Mouse (Mus musculus) heart, embryonic 15.5 days (tissue): Measurements from ENCODE around the gene Ptpn14. TPM values are rescaled to one million over a fixed set of nuclear protein-coding genes. Genes with fewer than 3 reads are reported as not detected.
"Not testable (repeated sequence)": the region's sequence is repeated elsewhere in the genome, so short reads cannot be mapped to it uniquely, and the experiment has no call there.

Experiments
- ATAC-seq: fragments of 200-750 bp; cut with Nextera tagmentation; replicated peaks from 2 replicates; pipeline ENCODE4 v1.8.0; 2017; ENCODE audit warnings: low read depth, moderate TSS enrichment; ENCODE audit not compliant: insufficient number of reproducible peaks, insufficient read depth, low FRiP score
- H3K27ac ChIP-seq: fragments of 300-500 bp; sonication (generic); 2 replicates; pipeline ENCODE4 v1.5.1; 2015; ENCODE audit warnings: mild to moderate bottlenecking, inconsistent platforms
- H3K27me3 ChIP-seq: fragments of 300-500 bp; sonication (generic); 2 replicates; pipeline ENCODE4 v1.6.1; 2015; ENCODE audit warnings: inconsistent platforms
- H3K36me3 ChIP-seq: fragments of 300-500 bp; sonication (generic); 2 replicates; pipeline ENCODE4 v1.6.1; 2015; ENCODE audit warnings: mild to moderate bottlenecking, inconsistent platforms
- H3K4me1 ChIP-seq: fragments of 300-500 bp; sonication (generic); replicated peaks from 2 replicates; pipeline ENCODE4 v1.6.1; 2015; ENCODE audit warnings: inconsistent platforms
- H3K4me2 ChIP-seq: fragments of 300-500 bp; sonication (generic); 2 replicates; pipeline ENCODE4 v1.6.1; 2015; ENCODE audit warnings: inconsistent platforms, mild to moderate bottlenecking, moderate library complexity
- H3K4me3 ChIP-seq: fragments of 300-500 bp; sonication (generic); 2 replicates; pipeline ENCODE4 v1.5.1; 2015; ENCODE audit warnings: mild to moderate bottlenecking, inconsistent platforms
- H3K9ac ChIP-seq: fragments of 300-500 bp; sonication (generic); 2 replicates; pipeline ENCODE4 v1.6.1; 2015; ENCODE audit warnings: mild to moderate bottlenecking, inconsistent platforms
- H3K9me3 ChIP-seq: fragments of 300-500 bp; sonication (generic); replicated peaks from 2 replicates; pipeline ENCODE4 v1.6.1; 2016; ENCODE audit warnings: inconsistent platforms
- WGBS: fragments of 180-500 bp; shearing (Covaris S2); methylation state at CpG from one replicate; pipeline ENCODE4 v1.1.7; 2015; ENCODE audit warnings: mixed read lengths; 5-methylcytosine and 5-hydroxymethylcytosine counted together
- polyA plus RNA-seq: library from polyadenylated mRNA; unstranded; fragments of >200 nt; fragmentation: Nextera tagmentation; extraction: Ambion mirVana; gene quantifications from 2 replicates; pipeline ENCODE4 v1.2.1, GENCODE M21; 2015

Ptpn14 gene
- polyA plus RNA-seq: 7.0 and 10.2 TPM in 2 replicates

GRCm38 (mm10) chr1:189727884-189728783 lies at the start of gene Ptpn14:
Gene Ptpn14, plus strand, starts transcription at chr1:189728268.
- peak; percentile 95 for ATAC-seq
- H3K9ac ChIP-seq: peak within 1 kb of the TSS; percentile 83
- H3K9me3 ChIP-seq: no peaks in the 10 kb centered on the region
- H3K4me3 ChIP-seq: peak within 1 kb of the TSS; percentile 82
- H3K27ac ChIP-seq: peak within 1 kb of the TSS; percentile 98
- H3K4me2 ChIP-seq: peak within 1 kb of the TSS; percentile 88
- no peaks in the 10 kb centered on the region for H3K36me3 ChIP-seq
- peaks cover 39% of the 10 kb centered on the region for H3K4me1 ChIP-seq
- WGBS: under 1% methylated on average over 87 of the region's 98 CpGs
- no peaks in the 10 kb centered on the region for H3K27me3 ChIP-seq

GRCm38 (mm10) chr1:189679555-189679954 lies 48.5 kb upstream of the Ptpn14 start:
- Histone ChIP-seq H3K4me3 (no peak overlapping the region), H3K4me1 (no peaks in the 10 kb centered on the region), H3K36me3 (peaks cover 72% of the 10 kb centered on the region), H3K27me3 (no peaks in the 10 kb centered on the region), H3K4me2 (no peak overlapping the region), H3K9ac (no peak overlapping the region), H3K27ac (no peak overlapping the region), H3K9me3 (no peaks in the 10 kb centered on the region)
- ATAC-seq: no peak
- WGBS: 88% methylated on average over 3 of the region's 3 CpGs

- no peak overlapping the region for H3K27ac ChIP-seq
- peaks cover 34% of the 10 kb centered on the region for H3K4me1 ChIP-seq
- H3K9me3 ChIP-seq: no peaks in the 10 kb centered on the region
- H3K36me3 ChIP-seq: peaks cover 49% of the 10 kb centered on the region
- WGBS: 93% methylated on average over 9 of the region's 9 CpGs
- H3K9ac ChIP-seq: no peak overlapping the region
- no peak for ATAC-seq
- no peak overlapping the region for H3K4me3 ChIP-seq
- no peak overlapping the region for H3K4me2 ChIP-seq
- H3K27me3 ChIP-seq: no peaks in the 10 kb centered on the region
Measured at GRCm38 (mm10) chr1:189684786-189685415, 43.2 kb upstream of the Ptpn14 start.

- no peaks in the 10 kb centered on the region for H3K9me3 ChIP-seq
- peak overlapping the region; percentile 53 for H3K4me2 ChIP-seq
- ATAC-seq: no peak
- H3K27ac ChIP-seq: no peak overlapping the region
- no peaks in the 10 kb centered on the region for H3K27me3 ChIP-seq
- H3K4me3 ChIP-seq: peak overlapping the region; percentile 36
- H3K9ac ChIP-seq: no peak overlapping the region
- peaks cover 34% of the 10 kb centered on the region for H3K4me1 ChIP-seq
- peaks cover 39% of the 10 kb centered on the region for H3K36me3 ChIP-seq
- 67% methylated on average over 6 of the region's 6 CpGs for WGBS
Measured at GRCm38 (mm10) chr1:189686025-189686424, 42.0 kb upstream of the Ptpn14 start.

GRCm38 (mm10) chr1:189687654-189688387 lies 40.2 kb upstream of the Ptpn14 start, which contains the start of gene Cenpf:
Gene Cenpf, minus strand, starts transcription at chr1:189688086.
- Histone ChIP-seq H3K9me3 (no peaks in the 10 kb centered on the region), H3K9ac (peak within 1 kb of the TSS; percentile 71), H3K27ac (peak within 1 kb of the TSS; percentile 74), H3K36me3 (peaks cover 24% of the 10 kb centered on the region), H3K4me2 (peak within 1 kb of the TSS; percentile 88), H3K27me3 (no peaks in the 10 kb centered on the region), H3K4me3 (peak within 1 kb of the TSS; percentile 86), H3K4me1 (peaks cover 34% of the 10 kb centered on the region)
- peak; percentile 99 for ATAC-seq
- WGBS: under 1% methylated on average over 55 of the region's 55 CpGs

- H3K36me3 ChIP-seq: peaks cover 18% of the 10 kb centered on the region
- ATAC-seq: no peak; the same call in 1 of the 2 replicates
- peaks cover 34% of the 10 kb centered on the region for H3K4me1 ChIP-seq
- peak overlapping the region; percentile 88 for H3K4me2 ChIP-seq
- H3K27me3 ChIP-seq: no peaks in the 10 kb centered on the region
- peak overlapping the region; percentile 59 for H3K9ac ChIP-seq
- H3K9me3 ChIP-seq: no peaks in the 10 kb centered on the region
- peak overlapping the region; percentile 86 for H3K4me3 ChIP-seq
- H3K27ac ChIP-seq: peak overlapping the region; percentile 74
- under 1% methylated on average over 15 of the region's 15 CpGs for WGBS
Measured at GRCm38 (mm10) chr1:189688388-189688750, 39.7 kb upstream of the Ptpn14 start.

- Histone ChIP-seq H3K4me1 (peaks cover 34% of the 10 kb centered on the region), H3K4me3 (peak overlapping the region; percentile 86), H3K9me3 (no peaks in the 10 kb centered on the region; the same call in 1 of the 2 replicates), H3K27me3 (no peaks in the 10 kb centered on the region), H3K27ac (peak overlapping the region; percentile 74), H3K9ac (peak overlapping the region; percentile 59), H3K4me2 (peak overlapping the region; percentile 88), H3K36me3 (peaks cover 10% of the 10 kb centered on the region; the same call in 1 of the 2 replicates)
- ATAC-seq: no peak
- 32% methylated on average over 4 of the region's 4 CpGs for WGBS
Measured at GRCm38 (mm10) chr1:189689050-189689833, 38.8 kb upstream of the Ptpn14 start.

GRCm38 (mm10) chr1:189692442-189692841 lies 35.6 kb upstream of the Ptpn14 start:
- peaks cover 26% of the 10 kb centered on the region for H3K4me1 ChIP-seq
- not testable (repeated sequence) for H3K4me3 ChIP-seq, ATAC-seq, H3K4me2 ChIP-seq, H3K9ac ChIP-seq, H3K9me3 ChIP-seq, H3K27ac ChIP-seq, H3K27me3 ChIP-seq, H3K36me3 ChIP-seq
- 51% methylated on average over 3 of the region's 3 CpGs for WGBS

- Histone ChIP-seq H3K36me3 (no peaks in the 10 kb centered on the region), H3K4me2 (no peak overlapping the region), H3K4me3 (no peak overlapping the region), H3K4me1 (peaks cover 20% of the 10 kb centered on the region), H3K27ac (no peak overlapping the region), H3K9me3 (no peaks in the 10 kb centered on the region; the same call in 1 of the 2 replicates), H3K9ac (no peak overlapping the region), H3K27me3 (no peaks in the 10 kb centered on the region)
- 80% methylated on average over 2 of the region's 2 CpGs for whole genome bisulfite sequencing
- ATAC-seq: no peak
Measured at GRCm38 (mm10) chr1:189694391-189694790, 33.7 kb upstream of the Ptpn14 start.

- H3K4me1 ChIP-seq: peaks cover 17% of the 10 kb centered on the region
- H3K36me3 ChIP-seq: no peaks in the 10 kb centered on the region
- no peak overlapping the region for H3K9ac ChIP-seq
- H3K27ac ChIP-seq: peak overlapping the region; percentile 33; the same call in 1 of the 2 replicates
- no peak overlapping the region for H3K4me3 ChIP-seq
- no peaks in the 10 kb centered on the region; the same call in 1 of the 2 replicates for H3K9me3 ChIP-seq
- no peak overlapping the region for H3K4me2 ChIP-seq
- ATAC-seq: 0 out of 2 replicates have a peak, but pooled peaks have one; percentile 44
- H3K27me3 ChIP-seq: no peaks in the 10 kb centered on the region
Measured at GRCm38 (mm10) chr1:189695321-189695720, 32.7 kb upstream of the Ptpn14 start.
